Mouse (Mus musculus) bone marrow, adult 2 months (tissue): ENCODE results near the gene Gm11214.

ENCODE experiments used
- CTCF ChIP-seq: fragments of 200-500 bp; IDR thresholded peaks from 2 replicates; pipeline ENCODE4 v1.5.1; 2011; ENCODE audit warnings: low read length, control low read depth; ENCODE audit not compliant: control insufficient read depth, insufficient read depth
- POLR2A ChIP-seq: fragments of 200-500 bp; IDR thresholded peaks from 2 replicates; pipeline ENCODE4 v1.6.1; 2011; ENCODE audit warnings: low read depth, mild to moderate bottlenecking, control low read depth, low read length, borderline replicate concordance; ENCODE audit not compliant: control insufficient read depth

DNA sequence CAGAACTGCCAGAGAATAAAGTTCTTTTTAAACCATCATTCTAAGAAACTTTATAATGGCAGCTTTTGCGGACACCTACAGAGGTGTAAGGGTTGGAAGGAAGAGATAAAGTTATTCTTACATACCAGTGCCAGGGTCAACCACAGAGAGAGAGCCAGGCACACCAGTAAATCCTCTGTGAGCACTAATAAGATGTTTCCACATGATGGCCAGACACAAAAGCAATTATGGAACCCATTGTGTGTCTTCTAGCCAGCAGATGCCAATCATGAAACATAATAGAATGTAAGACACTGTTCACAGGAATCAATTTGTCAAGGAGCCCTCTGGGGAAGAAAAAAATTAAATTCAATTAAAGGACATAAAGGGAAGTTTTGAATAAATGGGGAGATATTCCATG lies 1.8 kb downstream of the Gm11214 start:
- TF ChIP-seq CTCF = no peak
- TF ChIP-seq POLR2A = no peak
